Mouse (Mus musculus) erythroblast, embryonic 14.5 days (primary cell): ENCODE measurements at regions not wholly inside any gene's neighbourhood (a gene's known extent, or its start where the extent isn't known, plus 50 kb on each side); places are given as distances from the start of the nearest gene placed in this dataset.

Experiments
- GATA1 ChIP-seq: IDR thresholded peaks from 2 replicates; pipeline ENCODE4 v1.6.1; 2012; ENCODE audit warnings: low read length, inconsistent platforms, mixed read lengths
- TAL1 ChIP-seq: IDR thresholded peaks from 3 replicates; pipeline ENCODE4 v1.6.1; 2012; ENCODE audit warnings: low read length, inconsistent platforms, mixed read lengths

DNA sequence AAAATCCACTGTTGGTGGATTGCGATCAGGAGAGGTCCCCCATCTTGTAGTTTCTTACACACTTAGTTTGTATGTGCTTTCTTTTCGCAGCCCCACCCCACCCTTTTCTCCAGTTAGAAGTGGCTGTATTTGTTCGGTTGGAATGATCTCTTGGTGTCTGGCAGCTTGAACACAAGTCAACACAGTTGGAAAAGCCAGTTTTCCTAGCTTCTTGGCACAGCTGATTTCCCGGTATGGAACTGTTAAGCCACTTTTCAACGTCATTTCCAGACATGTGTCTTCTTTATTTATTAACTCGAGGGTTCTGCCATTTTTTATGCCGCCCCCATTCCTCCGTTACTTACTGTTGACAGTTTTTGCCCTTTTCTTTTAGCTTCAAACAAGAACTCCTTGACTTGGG, 259.2 kb downstream of the Enc1 start:
- TF ChIP-seq GATA1 (no peak), TAL1 (no peak)
